Mouse (Mus musculus) adrenal gland (tissue): ENCODE data around the gene Zfp68.
"Not testable (repeated sequence)": the region's sequence is repeated elsewhere in the genome, so short reads cannot be mapped to it uniquely, and the experiment has no call there.

Experiments used
- intact Hi-C: fragments of 180-260 bp; cut with DNase I; formaldehyde crosslinking; loops from one replicate; pipeline ENCODE4 v1.15.1; 2025
- long read RNA-seq, 2 experiments: library from polyadenylated mRNA; unstranded; transcript quantifications; one replicate each; pipeline ENCODE4 v2.0.0; 2020; ENCODE audit warnings: borderline replicate concordance in 1 of 2; ENCODE audit not compliant: insufficient replicate concordance in 1 of 2
- microRNA-seq, 2 experiments: library from miRNA; unstranded; fragments of <30 nt; microRNA quantifications; one replicate each; pipeline ENCODE4; 2019

Gene Zfp68
- long read RNA-seq, experiment 1, full-length matches to known transcripts = 23 of 26 reads
- long read RNA-seq, experiment 1, partial matches to known transcripts = 1 of 26 reads
- long read RNA-seq, experiment 1, other reads (novel, unspliced or antisense) = 2 of 26 reads
- long read RNA-seq, experiment 2, full-length matches to known transcripts = 39 of 45 reads
- long read RNA-seq, experiment 2, partial matches to known transcripts = 6 of 45 reads
- long read RNA-seq, experiment 2, other reads (novel, unspliced or antisense) = 0 of 45 reads

- intact Hi-C loops = no loop called here
Measured at GRCm38 (mm10) chr5:138619211-138620128, at the start of gene Zfp68. Zfp68 (minus strand) TSS chr5:138619761.

DNA sequence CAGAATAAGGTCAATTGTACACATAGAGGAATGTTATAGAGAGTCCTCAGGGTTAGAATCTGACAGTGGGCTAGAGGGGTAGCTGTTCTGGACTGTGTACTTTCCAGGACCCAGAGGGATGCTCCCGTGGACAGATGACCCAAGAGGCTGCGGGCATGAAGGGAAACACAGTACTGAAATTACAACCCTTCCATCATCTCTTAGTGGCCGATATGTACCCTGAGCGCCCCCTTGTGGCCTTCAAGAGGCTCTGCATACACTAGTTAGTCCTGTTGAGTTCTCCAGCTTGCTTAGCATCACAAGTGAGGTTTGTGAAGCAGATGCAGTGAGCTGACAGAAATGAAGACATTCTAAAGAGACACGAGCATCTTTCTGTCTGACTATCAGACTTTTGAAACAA is 39.4 kb upstream of the Zfp68 start:
- intact Hi-C loops = no loop called here

DNA sequence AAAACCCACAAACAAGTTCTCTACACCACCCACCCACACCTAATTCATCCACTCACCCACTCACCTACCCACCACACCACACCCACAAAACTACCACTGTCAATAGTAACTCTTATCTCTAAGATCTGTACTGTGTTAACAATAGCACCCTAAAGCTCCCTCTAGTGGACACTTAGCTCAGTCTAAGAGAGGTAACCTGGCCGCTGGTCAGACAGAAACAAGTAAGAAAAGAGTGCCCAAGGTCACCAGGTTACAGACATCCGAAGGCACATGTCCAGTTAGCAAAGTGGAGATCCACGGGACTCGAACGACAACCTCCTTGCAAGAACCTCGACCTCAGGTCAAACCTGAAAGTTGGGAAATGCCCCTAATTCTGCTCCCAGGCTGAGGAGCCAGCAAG is 38.3 kb upstream of the Zfp68 start:
- intact Hi-C loops = no loop called here

DNA sequence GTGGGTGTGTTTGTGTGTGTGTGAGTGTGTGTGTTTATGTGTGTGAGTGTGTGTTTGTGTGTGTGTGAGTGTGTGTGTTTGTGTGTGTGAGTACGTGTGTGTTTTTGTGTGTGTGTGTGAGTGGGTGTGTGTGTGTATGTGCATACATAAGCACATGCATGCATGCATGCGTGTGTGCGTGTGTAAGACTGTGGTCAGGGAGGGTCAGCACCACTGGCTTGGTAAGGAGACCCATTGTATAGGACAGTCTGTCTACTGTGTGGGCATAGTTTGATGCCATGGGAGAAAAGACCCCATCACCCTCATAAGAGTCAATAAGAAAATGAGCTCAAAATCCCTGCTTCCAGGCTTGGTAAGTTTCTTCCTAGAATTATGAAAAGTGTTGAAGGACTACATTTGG is 37.8 kb upstream of the Zfp68 start:
- intact Hi-C loops = no loop called here

DNA sequence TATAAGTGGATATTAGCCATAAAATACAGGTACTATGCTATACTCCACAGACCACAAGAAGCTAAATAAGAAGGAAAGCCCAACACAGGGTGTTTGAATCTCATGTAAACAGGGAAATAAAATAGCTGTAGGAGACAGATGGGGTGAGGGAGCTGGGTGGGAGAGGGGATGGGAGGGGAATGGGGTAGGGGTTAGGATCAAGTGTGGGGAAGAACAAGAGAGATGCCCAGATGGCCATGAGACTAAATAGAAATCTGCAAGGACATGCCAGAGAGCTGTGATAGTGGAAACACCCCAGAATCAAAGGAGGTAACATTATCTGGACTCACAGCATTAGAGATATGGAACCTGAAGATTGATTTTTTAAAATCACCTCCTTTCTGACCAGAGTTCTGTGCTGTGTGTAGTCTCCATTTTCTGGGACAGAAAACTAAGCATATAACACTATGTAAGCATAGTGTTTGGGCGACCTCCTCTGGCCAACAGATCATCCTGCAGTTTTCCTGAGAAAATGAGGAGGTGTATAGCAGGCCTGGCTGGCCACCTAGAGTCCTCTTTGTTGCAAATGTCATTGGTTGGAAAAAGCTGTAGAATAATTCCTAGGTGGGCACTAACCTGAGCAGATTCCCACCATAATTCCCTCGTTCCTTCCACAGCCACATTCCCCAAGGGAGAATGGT is 37.1 kb upstream of the Zfp68 start:
- intact Hi-C loops = no loop called here

GRCm38 (mm10) chr5:138652911-138653310 is 33.4 kb upstream of the Zfp68 start:
- intact Hi-C loops = no loop called here

- intact Hi-C loops = no loop called here
Measured at GRCm38 (mm10) chr5:138641761-138642160, 22.2 kb upstream of the Zfp68 start.

DNA sequence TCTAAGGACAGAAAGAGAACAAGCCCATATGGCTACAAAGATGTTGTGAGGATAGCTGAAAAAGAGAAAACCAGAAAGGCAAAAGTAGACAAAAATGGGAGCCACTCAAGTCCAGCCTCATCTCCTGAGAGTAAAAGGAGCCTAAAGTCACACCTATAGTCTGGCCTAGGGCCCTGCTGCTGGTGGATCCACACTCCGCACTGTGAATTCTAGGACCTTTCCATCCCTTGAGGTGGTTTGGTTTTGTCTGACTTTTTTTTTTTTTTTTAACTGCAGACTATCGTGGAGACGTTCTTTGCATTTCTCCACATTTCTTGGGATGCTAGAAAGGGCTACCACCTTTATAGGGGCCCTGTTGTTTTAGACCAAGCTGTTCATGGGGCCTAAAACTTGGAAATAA is 21.5 kb upstream of the Zfp68 start:
- intact Hi-C loops = no loop called here

GRCm38 (mm10) chr5:138636486-138636885 is 16.9 kb upstream of the Zfp68 start:
- intact Hi-C loops = no loop called here

GRCm38 (mm10) chr5:138623478-138623875 is 3.9 kb upstream of the Zfp68 start:
- intact Hi-C loops = no loop called here

GRCm38 (mm10) chr5:138622645-138623477 is 3.3 kb upstream of the Zfp68 start, which contains the start of gene A430033K04Rik:
A430033K04Rik (plus strand) TSS chr5:138622859.
- intact Hi-C loops = no loop called here

GRCm38 (mm10) chr5:138620836-138621235 is 1.3 kb upstream of the Zfp68 start:
- intact Hi-C loops = no loop called here

DNA sequence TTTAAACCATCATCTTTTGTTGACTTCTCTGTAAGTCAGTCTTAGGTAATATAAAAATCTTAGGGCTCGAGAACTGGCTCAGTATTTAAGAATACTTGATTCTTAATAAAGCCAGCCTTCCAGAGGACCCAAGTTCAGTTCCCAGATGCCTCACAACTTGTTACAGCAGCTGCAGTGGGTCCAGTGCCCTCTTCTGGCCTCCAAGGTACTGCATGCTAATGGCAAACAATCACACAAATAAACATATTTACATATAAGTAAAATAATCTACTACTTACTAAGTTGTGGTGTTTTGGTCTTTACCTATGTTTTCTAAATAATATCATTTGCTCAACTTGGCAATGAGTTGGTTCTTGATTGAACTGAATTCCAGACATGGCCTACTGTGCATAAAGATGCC is 1.2 kb downstream of the Zfp68 start:
- intact Hi-C loops = no loop called here

- intact Hi-C loops = no loop called here
Measured at GRCm38 (mm10) chr5:138587396-138587795, 32.2 kb downstream of the Zfp68 start.

- intact Hi-C loops = no loop called here
Measured at GRCm38 (mm10) chr5:138571623-138572022, 47.9 kb downstream of the Zfp68 start.

GRCm38 (mm10) chr5:138564612-138565011 is 54.9 kb downstream of the Zfp68 start, which contains the start of gene 1700123K08Rik:
1700123K08Rik (minus strand) TSS chr5:138564712.
- intact Hi-C loops = not testable (repeated sequence)

Small RNA genes lying within 50 kb of the gene (microRNA-seq; reads per million reads assigned to microRNA genes)
- 0 reads per million in 2 experiments for gene Gm24082
